Mouse (Mus musculus) 416B (cell line): ENCODE results near the gene Adat3.

Experiments used
- DNase-seq: peaks from one replicate; pipeline ENCODE4 v3.0.0; 2011; ENCODE audit warnings: low read depth

Gene Adat3

DNA sequence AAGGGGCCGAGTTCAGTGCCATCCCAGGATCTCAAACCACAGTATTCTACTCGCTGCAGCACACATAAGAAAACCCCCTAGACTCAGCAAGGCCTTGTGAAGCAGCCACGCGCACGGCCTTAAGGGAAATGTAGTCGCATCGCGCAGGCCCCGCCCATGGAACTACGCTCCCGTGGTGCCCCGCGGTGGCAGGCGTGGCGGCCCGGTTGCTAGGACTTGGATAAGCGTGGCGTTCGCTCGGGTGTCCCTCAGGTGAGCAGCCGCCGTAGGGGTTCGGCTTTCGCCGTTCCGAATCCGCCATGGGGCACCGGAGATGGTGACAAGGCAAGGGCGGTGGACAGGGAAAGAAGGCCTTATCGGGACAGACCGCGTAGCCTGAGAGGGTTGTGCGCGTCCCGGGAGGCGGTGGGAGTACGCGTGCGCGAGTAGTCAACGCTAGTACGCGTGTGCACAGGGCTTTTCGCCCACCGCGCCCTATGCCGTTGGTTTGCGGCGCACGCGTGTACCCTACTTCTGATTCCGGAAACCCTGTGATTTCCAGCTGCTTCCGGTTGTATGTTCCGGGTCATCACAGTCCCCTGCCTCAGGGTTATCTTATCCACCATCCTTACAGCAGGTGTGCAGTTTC lies at the start of gene Adat3, which contains the start of gene Scamp4:
Gene Adat3 (plus strand): TSS at position 183 of the 628 bp plus-strand sequence.
Gene Scamp4 (plus strand): TSS at position 175 of the 628 bp plus-strand sequence.
- DNase-seq = peak; percentile 95

DNA sequence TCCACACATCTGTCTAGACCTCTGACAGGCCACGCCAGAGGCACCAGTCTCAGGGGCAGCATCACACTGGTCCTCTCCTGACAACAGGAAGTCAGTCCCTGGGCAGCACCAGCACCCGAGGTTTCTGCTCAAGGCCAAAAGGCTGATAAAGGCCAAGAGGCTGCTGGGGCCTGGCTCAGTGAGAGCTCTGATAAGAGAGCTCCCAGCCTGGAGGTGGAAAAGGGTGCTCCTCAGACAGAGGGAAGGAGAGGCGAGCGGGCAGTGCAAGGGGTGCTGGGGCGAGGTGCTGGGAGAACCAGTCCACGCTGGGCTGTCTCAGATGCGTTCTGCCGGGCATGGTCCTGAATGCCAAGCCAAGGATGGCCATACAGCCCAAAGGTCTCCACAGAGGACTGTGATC lies 49.1 kb upstream of the Adat3 start:
- DNase-seq = peak; percentile 36

DNA sequence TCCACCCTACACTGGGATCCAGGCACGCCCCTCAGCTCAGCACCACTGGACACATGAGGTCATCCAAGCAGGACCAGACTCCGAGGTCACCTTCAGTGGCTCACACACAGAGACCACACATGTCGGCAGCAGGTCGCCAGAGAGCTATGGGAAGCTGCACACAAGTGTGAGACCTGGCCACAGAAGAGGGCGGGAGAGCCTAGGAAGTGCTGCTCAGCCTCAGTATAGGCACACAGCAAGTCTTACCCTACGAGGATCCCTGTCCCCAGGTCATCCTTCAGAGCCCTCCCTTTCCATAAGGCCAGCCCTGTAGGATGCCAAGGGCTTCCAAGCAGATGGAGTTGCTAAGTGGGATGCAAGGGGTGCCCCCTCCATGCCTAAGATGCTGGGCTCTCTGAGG lies 48.7 kb upstream of the Adat3 start:
- DNase-seq = no peak

DNA sequence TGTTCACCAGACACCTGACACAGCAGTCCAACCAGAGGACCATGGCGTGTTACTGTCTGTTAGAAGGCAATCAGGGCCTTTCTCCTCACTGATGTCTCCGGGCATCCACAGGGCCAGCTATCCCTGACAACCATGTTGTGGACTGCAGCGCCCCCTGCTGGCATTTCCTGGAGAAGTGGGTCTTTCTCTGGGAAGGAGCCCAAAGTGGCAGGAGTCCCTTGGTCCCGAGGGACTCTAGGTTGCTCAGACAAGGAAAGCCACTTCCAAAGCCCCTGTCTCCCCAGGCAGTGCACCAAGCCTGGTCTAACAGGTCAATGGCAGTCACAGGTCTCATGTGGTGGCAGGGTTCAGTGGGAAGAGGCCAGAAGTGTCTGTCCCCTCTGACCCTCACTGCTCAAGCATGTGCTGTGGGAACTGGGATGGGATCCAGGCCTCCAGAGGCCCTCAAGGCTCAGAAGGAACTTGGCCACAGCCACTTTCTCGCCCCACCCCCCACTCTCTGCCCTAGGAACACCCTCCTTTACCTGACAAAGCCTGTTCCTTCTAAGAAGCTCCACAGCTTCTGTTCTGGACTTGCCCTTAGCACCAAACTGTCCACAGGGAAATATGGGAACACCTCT lies 45.2 kb upstream of the Adat3 start:
- peak; percentile 63 for DNase-seq

DNA sequence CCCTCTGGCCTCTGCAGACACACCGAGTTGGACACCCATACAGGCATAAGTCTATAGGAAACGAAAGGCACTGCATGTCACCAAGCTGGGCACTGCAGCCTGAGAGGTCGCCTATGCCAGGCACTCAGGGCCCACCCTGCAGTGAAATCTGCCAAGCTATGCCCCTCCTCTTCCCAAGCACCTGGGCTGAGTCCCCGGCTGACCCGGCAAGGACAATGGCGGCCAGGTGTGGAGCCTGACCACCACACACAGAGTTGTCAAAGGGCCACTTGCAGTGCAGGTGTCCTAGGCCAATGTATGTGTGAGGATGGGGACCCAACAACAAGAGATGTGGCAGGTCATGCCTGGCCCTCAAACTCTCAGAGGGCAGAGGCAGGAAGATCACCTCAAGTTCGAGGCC lies 43.2 kb upstream of the Adat3 start:
- DNase-seq = no peak

DNA sequence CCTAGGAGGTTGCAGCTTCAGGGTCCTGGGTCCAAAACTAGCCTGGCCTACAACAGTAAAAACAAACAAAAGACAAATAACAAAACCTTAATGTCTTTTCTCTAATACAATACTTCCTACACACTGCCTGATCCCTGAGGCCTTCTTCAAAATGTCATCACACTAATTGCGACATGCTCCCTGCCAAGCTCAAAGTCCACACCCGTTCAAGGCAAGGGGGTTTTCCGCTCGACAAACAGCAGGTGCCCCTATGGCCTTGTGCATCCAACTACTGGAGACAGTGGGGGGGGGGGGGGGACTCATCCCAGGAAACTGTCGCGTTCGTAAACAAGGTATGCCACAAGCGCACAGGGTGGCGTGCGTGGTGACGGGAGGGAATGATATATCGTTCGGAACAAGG lies 42.1 kb upstream of the Adat3 start:
- DNase-seq = peak; percentile 49

DNA sequence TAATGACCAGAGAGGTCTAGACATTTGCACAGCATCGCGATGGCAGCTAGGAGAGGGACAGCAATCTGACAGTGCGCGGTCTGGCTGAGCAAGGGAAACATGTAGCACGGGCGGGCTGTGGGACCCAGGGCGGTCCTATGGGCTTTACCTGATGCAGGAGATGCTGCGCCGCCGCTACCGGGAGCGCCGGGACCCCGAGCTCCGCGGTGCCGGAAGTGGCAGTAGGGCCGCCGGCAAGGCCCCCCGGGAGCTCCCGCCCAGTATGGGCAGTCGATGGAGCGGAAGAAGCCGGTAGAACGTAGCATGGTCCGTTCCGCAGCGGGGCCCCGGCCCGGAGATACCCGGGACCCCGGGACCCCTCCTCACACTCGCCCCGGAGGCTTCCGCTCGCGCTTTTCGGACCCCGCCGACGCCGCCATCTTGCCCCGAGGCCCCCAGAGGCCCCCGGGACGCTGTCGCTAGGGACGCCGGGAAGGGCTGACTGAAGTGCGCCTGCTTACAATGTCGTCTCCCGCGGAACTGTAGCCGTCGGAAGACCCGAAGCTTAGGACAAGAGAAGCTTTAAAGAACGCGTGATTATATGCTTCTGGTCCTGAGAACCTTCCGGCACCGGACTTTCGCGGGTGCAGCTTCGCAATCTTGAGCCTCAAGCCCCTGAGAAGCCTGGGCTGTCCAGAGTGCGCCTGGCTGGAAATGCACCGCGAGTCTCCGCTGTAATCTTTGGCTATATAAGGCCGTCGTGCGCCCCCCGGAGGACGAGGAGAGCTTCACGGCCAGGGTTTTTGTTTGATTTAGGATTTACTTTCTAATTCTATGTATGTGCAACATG lies 41.4 kb upstream of the Adat3 start, which contains the start of gene Rexo1:
Gene Rexo1 (minus strand): TSS at position 445 of the 829 bp plus-strand sequence.
- DNase-seq = peak; percentile 96

DNA sequence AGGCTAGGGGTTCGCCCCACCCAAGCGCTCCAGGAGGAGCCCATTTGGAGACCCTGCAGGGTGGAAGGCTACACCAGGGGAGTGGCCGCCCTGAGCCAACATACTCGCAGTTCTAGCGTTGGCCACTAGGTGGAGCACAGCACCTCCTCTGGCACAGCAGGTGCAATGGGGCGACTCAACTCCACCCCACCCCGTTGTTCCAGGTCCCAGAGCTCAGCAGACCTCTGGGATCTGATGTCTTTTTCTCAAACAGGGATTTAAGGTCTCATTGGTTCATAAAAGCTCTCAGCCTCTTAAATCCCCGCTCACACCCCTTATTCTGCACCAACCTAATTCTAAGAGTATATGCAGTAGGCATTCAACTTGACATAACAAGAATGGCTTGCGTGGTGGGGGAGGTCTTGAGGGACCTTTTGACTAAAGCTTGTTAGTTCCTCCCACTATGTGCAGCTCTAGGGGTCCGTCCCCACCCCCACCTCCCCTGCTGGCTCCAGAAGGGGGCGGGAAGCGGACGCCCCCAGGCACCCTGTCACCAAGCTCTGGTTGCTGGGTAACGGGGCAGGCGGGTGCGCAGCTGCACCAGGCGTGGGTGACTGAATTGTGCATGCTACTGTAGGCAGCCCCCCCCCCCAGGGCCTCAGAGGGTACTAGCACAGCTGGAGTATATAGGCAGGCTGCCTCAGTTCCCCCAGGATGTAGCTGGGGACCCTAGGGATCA lies 36.1 kb upstream of the Adat3 start:
- DNase-seq = peak; percentile 73

DNA sequence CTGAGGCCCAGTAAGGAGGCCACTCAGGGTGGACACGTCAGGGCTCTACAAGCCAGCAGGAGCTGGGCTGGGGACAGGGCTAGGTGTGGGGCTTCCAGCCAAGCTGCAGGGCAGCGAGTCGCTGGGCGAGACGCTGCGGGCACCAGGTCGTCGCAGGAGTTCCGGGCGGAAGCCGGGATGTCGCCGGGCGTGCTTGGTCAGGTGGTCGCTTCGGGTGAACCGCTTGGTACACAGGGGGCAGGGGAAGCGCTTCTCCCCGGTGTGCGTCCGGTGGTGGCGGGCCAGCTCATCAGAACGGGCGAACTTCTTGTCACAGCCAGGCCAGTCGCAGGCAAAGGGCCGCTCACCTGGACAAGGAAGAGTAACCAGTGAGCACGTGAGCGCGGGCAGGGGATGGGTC lies 33.8 kb upstream of the Adat3 start:
- DNase-seq = no peak

DNA sequence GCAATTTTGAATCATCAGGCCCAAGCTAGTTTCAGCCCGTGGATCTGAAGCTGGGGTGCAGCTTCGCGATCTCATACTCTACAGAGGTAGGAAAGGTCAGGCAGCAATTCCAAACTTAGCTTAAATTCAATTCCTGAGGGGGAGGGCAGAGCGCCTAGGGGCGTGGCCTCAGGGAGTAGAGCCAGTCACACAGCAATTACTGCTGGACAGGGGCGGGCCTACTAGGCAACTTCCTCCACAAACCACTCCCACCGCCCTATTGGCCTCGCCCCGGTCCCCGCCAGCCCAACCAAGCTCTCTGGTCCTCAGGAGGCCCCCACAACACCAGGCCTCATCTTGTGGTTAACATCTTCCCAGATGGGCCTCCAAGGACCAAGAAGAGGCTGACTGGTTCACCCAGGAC lies 33.0 kb upstream of the Adat3 start:
- peak; percentile 85 for DNase-seq

DNA sequence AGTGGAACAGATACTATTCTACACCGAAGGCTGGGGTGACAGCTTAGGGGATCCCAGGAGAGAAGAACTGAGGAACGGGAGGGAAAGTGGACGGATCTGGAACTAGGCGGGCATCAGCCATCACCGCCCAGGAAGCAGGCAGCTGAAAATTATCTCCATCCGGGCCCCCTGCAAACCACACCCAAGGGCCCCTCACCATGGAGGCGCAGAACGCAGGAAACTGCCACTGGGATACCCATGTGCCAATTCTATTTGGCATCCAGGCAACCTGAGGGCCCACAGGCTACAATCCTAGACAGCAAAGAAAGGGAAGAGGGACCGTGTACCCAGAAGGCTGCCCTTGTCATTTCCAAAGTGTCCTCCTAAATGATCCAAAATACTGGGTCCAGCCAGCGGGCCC lies 32.3 kb upstream of the Adat3 start:
- DNase-seq = no peak

DNA sequence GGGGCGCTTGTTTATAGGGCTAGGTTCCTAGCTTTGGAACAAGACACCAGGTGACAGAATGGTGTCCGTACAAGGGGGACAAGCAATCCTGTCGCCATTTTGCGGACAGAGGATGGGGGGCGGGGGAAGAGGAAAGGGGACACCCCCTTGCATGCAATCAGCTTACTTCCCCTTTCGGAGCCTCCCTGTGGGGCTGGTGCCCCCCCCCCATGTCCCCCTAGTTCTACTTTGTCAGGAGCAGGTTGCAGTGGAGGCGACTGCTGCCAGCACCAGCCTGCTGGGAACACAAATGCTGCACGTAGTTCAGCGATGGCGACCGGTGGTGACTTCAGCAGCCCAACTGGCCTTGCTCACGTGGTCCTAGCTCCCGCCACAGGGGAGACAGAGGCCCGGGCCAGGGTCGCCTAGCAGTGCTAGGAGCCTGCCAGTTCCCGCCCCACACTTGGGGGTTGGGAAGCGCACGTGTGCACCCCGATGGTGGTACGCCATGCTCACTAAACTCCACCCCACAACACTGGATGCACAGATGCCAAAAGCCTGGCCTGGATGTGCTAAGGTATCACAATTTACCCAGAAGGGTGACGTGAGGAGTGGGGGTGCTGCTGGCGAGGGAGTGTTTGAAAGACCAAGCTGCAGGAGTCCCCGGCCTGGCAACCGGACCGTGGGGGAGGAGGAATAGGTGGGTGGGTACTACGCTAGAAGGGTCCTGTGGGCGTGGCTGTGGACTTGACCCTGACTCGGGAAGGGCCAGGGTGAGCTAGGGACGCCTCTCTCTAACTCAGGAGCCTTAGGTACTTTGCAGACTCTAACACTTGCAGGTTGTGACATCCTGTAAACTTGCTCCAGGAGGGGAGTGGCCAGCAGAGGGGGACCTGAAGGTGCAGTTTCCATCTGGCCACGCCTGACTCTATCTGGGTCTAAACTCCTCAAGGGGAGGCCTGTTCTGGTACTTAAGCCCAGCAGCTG lies 31.5 kb upstream of the Adat3 start:
- DNase-seq = no peak

DNA sequence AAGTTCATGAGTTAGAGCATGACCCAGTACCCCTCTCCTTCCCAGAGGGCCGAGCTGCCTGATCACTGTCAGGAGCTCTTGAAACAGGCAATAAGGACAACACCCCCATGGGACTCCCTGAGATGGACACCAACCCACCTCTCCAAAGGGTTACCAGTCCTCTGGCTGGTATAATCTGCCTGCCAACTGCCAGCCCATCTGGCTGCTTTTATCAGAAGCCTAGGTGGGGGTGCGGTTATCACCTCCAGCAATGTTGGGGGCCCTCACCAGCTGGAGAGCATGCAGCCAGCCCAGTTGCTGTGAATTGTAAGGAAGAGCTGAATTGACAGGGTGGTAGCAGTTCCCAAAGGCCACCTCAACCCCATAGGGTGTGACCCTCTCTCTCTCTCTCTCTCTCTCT lies 30.2 kb upstream of the Adat3 start:
- DNase-seq = no peak

DNA sequence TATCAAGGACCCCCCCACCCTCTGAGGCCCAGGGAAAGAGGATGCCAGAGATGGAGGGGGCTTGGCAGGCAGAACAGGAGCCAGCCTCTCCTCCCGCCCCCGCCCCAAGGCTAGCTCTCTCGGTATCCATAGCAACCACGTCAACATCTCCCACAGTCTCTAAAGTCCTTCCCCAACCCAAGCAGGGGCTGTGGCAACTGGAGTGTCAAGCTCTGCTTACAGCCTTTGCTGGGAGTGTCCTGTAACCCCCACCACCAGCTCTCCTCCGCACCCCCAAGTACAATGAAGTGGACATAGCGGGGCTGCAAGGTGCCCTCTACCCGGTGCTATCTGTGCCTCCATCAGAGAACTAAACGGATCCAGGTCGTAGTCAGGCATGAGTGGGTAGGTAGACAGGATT lies 28.7 kb upstream of the Adat3 start:
- DNase-seq = no peak

DNA sequence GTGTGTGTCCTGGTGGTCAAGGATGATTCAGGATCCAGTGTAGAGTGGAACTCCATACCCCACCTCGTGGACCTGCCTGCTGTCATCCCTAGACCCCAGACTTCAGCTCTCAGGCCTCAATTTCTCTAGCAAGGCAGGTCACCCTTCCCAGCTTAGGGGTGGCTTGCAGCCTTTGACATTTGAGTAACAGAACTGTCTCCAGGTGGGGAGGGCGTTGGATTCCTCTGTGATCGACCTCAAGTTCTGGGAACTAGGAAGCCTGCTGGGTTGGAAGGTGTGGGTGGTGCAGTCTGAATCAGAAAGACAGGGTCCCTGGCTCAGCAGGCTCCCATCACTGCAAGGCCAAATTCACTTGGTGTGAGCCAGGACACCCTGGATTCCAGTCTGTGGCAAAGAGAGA lies 27.8 kb upstream of the Adat3 start:
- DNase-seq = no peak

DNA sequence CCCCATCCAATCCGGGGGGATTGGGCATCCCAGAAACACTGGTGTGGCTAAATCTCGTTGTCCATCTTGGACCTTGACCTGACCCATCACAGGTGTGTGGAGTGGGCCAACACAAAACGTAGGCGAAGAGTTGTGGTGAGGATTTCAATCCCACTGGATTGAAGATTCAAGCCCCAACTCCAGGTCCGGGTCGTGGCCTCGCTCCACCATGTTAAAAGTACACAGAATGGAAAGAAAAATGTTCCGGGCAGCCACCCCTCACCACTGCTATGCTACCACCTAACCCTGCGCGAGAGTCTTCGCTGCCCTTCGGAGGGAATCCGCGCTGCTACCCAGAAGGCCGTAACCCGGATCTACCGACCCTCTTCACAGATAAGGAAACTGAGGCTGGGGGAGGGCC lies 26.8 kb upstream of the Adat3 start:
- no peak for DNase-seq

DNA sequence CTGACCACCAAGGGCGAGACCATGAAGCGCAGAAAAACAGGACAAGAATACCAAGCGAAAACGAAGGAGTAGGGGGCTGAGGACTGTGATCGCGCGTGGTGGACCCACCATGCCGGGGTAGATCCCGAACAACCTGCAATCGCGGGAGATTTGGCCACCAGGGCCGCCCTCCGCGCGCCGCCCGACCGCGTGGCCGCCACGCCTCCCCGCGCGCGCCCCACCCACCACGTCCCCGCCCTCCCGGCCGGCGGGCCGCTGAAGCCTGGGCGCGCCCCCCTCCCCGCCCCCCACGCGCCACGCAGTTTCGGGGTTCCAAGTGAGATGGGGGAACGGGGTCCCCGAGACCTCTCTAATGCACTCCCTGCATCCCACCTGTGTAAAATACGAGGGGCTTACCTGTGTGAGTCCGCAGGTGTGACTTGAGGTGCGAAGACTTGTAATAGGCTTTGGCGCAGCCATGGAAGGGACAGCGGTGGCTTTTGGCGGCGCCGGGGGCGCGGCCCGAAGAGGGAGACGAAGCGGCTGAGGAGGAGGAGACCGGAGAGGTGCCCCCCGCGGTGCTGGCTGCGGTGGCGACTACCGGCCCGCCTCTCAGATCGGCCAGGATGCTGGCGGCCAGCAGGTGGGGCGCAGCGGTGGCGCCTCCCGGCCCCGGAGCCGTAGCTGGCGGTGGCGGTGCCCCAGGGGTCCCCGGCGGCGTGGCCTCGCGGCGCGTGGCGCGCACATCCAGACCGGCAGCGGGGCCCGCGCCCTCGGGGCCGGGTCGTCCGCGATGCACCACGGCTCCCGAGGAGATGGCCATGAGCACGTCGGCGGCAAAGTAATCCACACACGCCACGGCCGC lies 26.1 kb upstream of the Adat3 start:
- DNase-seq = peak; percentile 56

DNA sequence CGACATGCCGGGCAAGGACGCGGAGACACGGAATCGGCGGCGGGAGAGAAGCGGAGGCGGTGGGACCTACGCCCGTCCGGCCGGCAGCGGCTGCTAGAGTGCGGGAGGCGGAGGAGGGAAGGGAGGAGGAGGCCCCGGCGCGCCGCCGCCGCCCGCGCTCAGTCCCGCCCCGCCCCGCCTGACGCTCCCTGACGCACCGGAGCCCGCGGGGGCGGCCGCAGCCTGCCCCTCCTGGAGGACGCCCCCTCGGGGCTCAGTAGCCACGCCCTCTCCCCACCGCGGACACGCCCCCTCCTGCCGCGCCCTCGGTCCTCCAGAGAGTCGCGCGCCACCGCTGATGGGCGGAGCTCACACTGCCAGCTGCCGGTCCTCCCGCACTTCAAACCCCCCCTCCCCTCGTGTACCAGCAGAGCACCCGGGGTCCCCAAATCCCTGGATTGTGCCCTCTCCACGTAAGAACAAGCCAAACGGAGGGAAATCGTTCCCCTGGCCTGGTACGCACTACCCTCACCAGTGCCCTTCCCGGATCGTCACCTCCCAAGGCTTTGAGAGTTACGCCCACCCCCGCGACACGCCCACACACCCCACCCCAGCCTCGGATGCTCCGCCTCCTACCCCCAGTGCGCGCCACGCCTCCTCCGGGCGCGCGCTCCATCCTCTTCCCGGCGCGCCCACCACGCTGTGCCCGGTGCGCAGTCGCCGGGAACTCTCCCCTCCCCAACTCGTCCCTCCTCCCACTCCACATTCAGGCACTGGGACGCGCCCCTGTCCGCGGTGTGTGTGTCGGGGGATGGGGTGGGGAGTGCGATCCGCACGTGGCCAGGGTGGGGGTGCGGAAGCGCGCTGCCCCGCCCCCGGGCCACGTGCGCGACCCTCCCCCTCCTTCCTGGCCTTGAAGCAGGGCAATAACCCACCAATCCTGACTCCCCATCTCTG lies 25.2 kb upstream of the Adat3 start, which contains the start of gene Klf16:
Gene Klf16 (minus strand): TSS at position 127 of the 936 bp plus-strand sequence.
- DNase-seq = peak; percentile 98
